Mouse (Mus musculus) kidney, embryonic 14.5 days (tissue): ENCODE results near the gene Tigd3. TPM values are rescaled to one million over a fixed set of nuclear protein-coding genes. Genes with fewer than 3 reads are reported as not detected.
A peak's percentile ranks its signal among the peaks of the same experiment; 100 is the strongest.

ENCODE experiments used
- ATAC-seq: fragments of 200-750 bp; cut with Nextera tagmentation; 2 replicates; pipeline ENCODE4 v1.8.0; 2017; ENCODE audit warnings: moderate number of reproducible peaks, mild to moderate bottlenecking, moderate TSS enrichment, moderate library complexity; ENCODE audit not compliant: low FRiP score, low TSS enrichment
- H3K27ac ChIP-seq: fragments of 300-500 bp; sonication (generic); 2 replicates; pipeline ENCODE4 v1.5.1; 2014; ENCODE audit warnings: low read depth, mild to moderate bottlenecking, low read length, moderate library complexity, mixed read lengths
- H3K27me3 ChIP-seq: fragments of 300-500 bp; sonication (generic); 2 replicates; pipeline ENCODE4 v1.6.1; 2014; ENCODE audit warnings: mild to moderate bottlenecking, low read length; ENCODE audit not compliant: control insufficient read depth, insufficient read depth
- H3K36me3 ChIP-seq: fragments of 300-500 bp; sonication (generic); 2 replicates; pipeline ENCODE4 v1.6.1; 2014; ENCODE audit warnings: low read length, mixed read lengths; ENCODE audit not compliant: control insufficient read depth, insufficient read depth
- H3K4me1 ChIP-seq: fragments of 300-500 bp; sonication (generic); 2 replicates; pipeline ENCODE4 v1.6.1; 2014; ENCODE audit warnings: low read length, mixed read lengths; ENCODE audit not compliant: control insufficient read depth, insufficient read depth
- H3K4me2 ChIP-seq: fragments of 300-500 bp; sonication (generic); replicated peaks from 2 replicates; pipeline ENCODE4 v1.6.1; 2014; ENCODE audit warnings: low read depth, mild to moderate bottlenecking, low read length
- H3K4me3 ChIP-seq: fragments of 300-500 bp; sonication (generic); 2 replicates; pipeline ENCODE4 v1.5.1; 2014; ENCODE audit warnings: mild to moderate bottlenecking, low read length
- H3K9ac ChIP-seq: fragments of 300-500 bp; sonication (generic); 2 replicates; pipeline ENCODE4 v1.6.1; 2014; ENCODE audit warnings: low read depth, mild to moderate bottlenecking, low read length, moderate library complexity
- H3K9me3 ChIP-seq: fragments of 300-500 bp; sonication (generic); 2 replicates; pipeline ENCODE4 v1.6.1; 2016; ENCODE audit warnings: low read length; ENCODE audit not compliant: control insufficient read depth
- WGBS: fragments of 180-500 bp; shearing (Covaris S2); extraction: QIAGEN DNeasy Blood & Tissue Kit; methylation state at CpG from one replicate; pipeline ENCODE4 v1.1.7; 2014; 5-methylcytosine and 5-hydroxymethylcytosine counted together
- polyA plus RNA-seq: library from polyadenylated mRNA; unstranded; fragments of >200 nt; fragmentation: Nextera tagmentation; extraction: Ambion mirVana; gene quantifications from 2 replicates; pipeline ENCODE4 v1.2.1, GENCODE M21; 2014

Gene Tigd3
- polyA plus RNA-seq, 1 experiment from 2014 or later: 4.0 TPM

- no peak overlapping the region for H3K4me2 ChIP-seq
- H3K36me3 ChIP-seq: peaks cover 8% of the 10 kb centered on the region; the same call in 1 of the 2 replicates
- H3K27me3 ChIP-seq: no peaks in the 10 kb centered on the region
- 67% methylated on average over 5 of the region's 5 CpGs for WGBS
- peak overlapping the region; percentile 65; the same call in 1 of the 2 replicates for H3K27ac ChIP-seq
- no peaks in the 10 kb centered on the region for H3K9me3 ChIP-seq
- no peak for ATAC-seq
- peak overlapping the region; percentile 28; the same call in 1 of the 2 replicates for H3K9ac ChIP-seq
- H3K4me3 ChIP-seq: no peak overlapping the region
- peaks cover 28% of the 10 kb centered on the region for H3K4me1 ChIP-seq
Observed at GRCm38 (mm10) chr19:5935691-5936090, 41.7 kb upstream of the Tigd3 start.

- Histone ChIP-seq H3K4me1 (peaks cover 32% of the 10 kb centered on the region), H3K36me3 (peaks cover 6% of the 10 kb centered on the region; the same call in 1 of the 2 replicates), H3K9ac (peak overlapping the region; percentile 28; the same call in 1 of the 2 replicates), H3K4me2 (0 out of 2 replicates have a peak overlapping the region, but pooled peaks have one; percentile 15), H3K9me3 (no peaks in the 10 kb centered on the region), H3K27ac (peak overlapping the region; percentile 65; the same call in 1 of the 2 replicates), H3K4me3 (no peak overlapping the region), H3K27me3 (no peaks in the 10 kb centered on the region)
- peak; percentile 92 for ATAC-seq
- 6% methylated on average over 3 of the region's 3 CpGs for WGBS
Observed at GRCm38 (mm10) chr19:5935266-5935665, 41.3 kb upstream of the Tigd3 start.

GRCm38 (mm10) chr19:5929634-5930596 lies 36.0 kb upstream of the Tigd3 start:
- peak; percentile 59 for ATAC-seq
- H3K4me1 ChIP-seq: peaks cover 35% of the 10 kb centered on the region
- H3K9me3 ChIP-seq: no peaks in the 10 kb centered on the region
- H3K9ac ChIP-seq: no peak overlapping the region
- WGBS: 26% methylated on average over 14 of the region's 14 CpGs
- peak overlapping the region; percentile 67 for H3K27ac ChIP-seq
- H3K4me2 ChIP-seq: no peak overlapping the region; the same call in 1 of the 2 replicates
- no peak overlapping the region for H3K4me3 ChIP-seq
- H3K27me3 ChIP-seq: no peaks in the 10 kb centered on the region
- H3K36me3 ChIP-seq: no peaks in the 10 kb centered on the region

GRCm38 (mm10) chr19:5928546-5928945 lies 34.6 kb upstream of the Tigd3 start:
- H3K4me1 ChIP-seq: peaks cover 32% of the 10 kb centered on the region
- H3K9ac ChIP-seq: no peak overlapping the region
- no peak for ATAC-seq
- H3K36me3 ChIP-seq: no peaks in the 10 kb centered on the region
- H3K9me3 ChIP-seq: no peaks in the 10 kb centered on the region
- H3K4me2 ChIP-seq: no peak overlapping the region
- H3K27ac ChIP-seq: peak overlapping the region; percentile 67; the same call in 1 of the 2 replicates
- 55% methylated on average over 3 of the region's 3 CpGs for WGBS
- H3K4me3 ChIP-seq: no peak overlapping the region
- H3K27me3 ChIP-seq: no peaks in the 10 kb centered on the region

- H3K27ac ChIP-seq: no peak overlapping the region
- H3K9me3 ChIP-seq: no peaks in the 10 kb centered on the region
- ATAC-seq: no peak
- H3K4me1 ChIP-seq: peaks cover 32% of the 10 kb centered on the region
- WGBS: 57% methylated on average over 6 of the region's 6 CpGs
- no peak overlapping the region for H3K4me3 ChIP-seq
- H3K27me3 ChIP-seq: no peaks in the 10 kb centered on the region
- no peak overlapping the region for H3K4me2 ChIP-seq
- no peaks in the 10 kb centered on the region for H3K36me3 ChIP-seq
- no peak overlapping the region for H3K9ac ChIP-seq
Observed at GRCm38 (mm10) chr19:5928104-5928503, 34.2 kb upstream of the Tigd3 start.

GRCm38 (mm10) chr19:5927532-5927931 lies 33.6 kb upstream of the Tigd3 start:
- Histone ChIP-seq H3K4me1 (peaks cover 32% of the 10 kb centered on the region), H3K27ac (no peak overlapping the region), H3K36me3 (no peaks in the 10 kb centered on the region), H3K27me3 (no peaks in the 10 kb centered on the region), H3K4me3 (no peak overlapping the region), H3K4me2 (no peak overlapping the region), H3K9ac (no peak overlapping the region), H3K9me3 (no peaks in the 10 kb centered on the region)
- 52% methylated on average over 8 of the region's 8 CpGs for WGBS
- no peak for ATAC-seq

GRCm38 (mm10) chr19:5927026-5927425 lies 33.1 kb upstream of the Tigd3 start:
- Histone ChIP-seq H3K4me2 (no peak overlapping the region), H3K4me3 (no peak overlapping the region), H3K9ac (no peak overlapping the region), H3K27me3 (no peaks in the 10 kb centered on the region), H3K9me3 (no peaks in the 10 kb centered on the region), H3K27ac (no peak overlapping the region), H3K4me1 (peaks cover 35% of the 10 kb centered on the region), H3K36me3 (no peaks in the 10 kb centered on the region)
- ATAC-seq: no peak
- WGBS: 65% methylated on average over 11 of the region's 11 CpGs

- Histone ChIP-seq H3K4me1 (peaks cover 36% of the 10 kb centered on the region), H3K9me3 (no peaks in the 10 kb centered on the region), H3K36me3 (no peaks in the 10 kb centered on the region; the same call in 1 of the 2 replicates), H3K4me2 (peak overlapping the region; percentile 93), H3K27ac (peak overlapping the region; percentile 56; the same call in 1 of the 2 replicates), H3K27me3 (no peaks in the 10 kb centered on the region), H3K9ac (peak overlapping the region; percentile 55; the same call in 1 of the 2 replicates), H3K4me3 (peak overlapping the region; percentile 71)
- WGBS: 33% methylated on average over 11 of the region's 11 CpGs
- ATAC-seq: no peak
Observed at GRCm38 (mm10) chr19:5925311-5925855, 31.4 kb upstream of the Tigd3 start.
